Mouse (Mus musculus) cerebellum, postnatal 14 days (tissue): ENCODE data around the gene Fev.

Source experiments
- DNase-seq, 2 experiments: peaks; one replicate each; pipeline ENCODE4 v3.0.0; 2021; ENCODE audit warnings: mixed read lengths in 2 of 2

Gene Fev

GRCm38 (mm10) chr1:74885369-74886042 is at the start of gene Fev:
TSS of gene Fev (minus strand) at chr1:74885419.
- DNase-seq: no peak

DNA sequence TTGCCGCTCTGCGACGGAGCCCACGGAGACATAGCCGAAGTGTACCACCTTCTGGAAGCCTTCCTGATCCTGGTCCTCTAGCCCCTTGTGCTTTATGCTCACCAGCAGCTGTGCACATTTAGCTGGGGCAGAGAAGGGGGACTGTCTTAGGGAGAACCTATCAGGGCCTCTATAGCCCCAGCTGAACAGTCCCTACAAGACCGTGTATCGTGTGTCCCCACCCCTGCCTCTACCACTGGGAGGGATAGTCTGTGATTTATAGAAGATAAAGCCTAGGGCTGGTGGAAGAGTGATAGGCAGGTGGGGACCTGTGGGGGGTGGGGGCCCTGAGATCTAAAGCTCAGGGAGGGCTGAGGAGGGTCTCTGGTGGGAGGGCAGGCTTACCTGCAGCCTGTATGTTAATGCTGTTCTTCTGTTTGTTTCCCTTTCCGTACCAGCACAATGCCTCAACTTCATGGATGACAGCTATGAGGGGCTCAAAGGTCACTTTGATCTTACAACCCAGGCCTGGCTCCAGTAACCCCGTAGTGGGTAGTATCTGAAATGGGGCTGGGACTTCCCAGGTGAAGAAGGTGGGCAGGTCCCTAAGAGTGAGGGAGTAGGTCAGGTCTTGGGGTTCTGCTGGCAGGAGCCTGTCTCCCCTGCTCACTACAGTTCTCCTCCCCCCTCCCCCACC is 42.5 kb upstream of the Fev start:
- DNase-seq: no peak

GRCm38 (mm10) chr1:74926721-74927120 is 41.5 kb upstream of the Fev start:
- peak; percentile 62 to 72 for DNase-seq

DNA sequence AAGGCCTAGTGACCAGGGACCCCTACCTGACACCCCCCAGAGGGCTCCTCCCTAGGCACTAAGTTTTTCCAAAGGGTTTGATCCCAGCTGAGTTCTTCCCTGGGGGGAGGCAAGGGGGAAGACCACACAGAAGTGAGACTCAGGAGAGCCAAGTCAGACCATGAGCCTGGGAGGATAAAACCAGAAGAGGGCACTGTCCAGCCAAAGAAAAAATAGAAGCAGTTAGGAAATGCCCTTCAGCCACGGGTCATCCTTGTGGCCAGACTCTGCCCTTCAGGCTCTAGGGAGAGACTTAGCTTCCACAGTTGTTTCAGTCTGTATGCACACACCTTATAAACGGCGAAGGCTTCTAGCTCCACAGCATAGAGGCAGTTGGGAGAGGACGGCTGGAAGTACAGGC is 39.2 kb upstream of the Fev start:
- DNase-seq: no peak

- peak; percentile 20 to 35 for DNase-seq
These were observed 30.5 kb upstream of the Fev start for GRCm38 (mm10) chr1:74915706-74916105.

DNA sequence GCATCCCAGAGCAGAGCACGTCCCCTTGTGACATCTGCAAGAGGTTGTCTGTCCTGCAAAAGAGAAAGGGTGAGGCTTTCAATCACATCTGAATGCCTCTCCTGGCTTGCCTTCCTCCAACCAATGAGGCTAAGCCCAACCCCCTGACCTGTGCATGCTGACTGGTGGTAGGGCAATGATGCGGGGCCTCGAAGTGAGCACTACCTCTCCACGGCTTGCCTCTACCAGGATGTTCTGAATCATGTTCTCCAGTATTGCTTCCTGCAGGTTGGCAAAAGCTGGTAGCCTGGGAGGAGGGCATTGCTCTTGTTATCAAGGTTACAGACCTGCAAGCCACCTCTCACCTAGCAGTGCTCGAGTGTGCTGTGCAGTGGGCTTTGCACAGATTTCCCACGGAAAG is 17.0 kb upstream of the Fev start:
- DNase-seq: no peak

DNA sequence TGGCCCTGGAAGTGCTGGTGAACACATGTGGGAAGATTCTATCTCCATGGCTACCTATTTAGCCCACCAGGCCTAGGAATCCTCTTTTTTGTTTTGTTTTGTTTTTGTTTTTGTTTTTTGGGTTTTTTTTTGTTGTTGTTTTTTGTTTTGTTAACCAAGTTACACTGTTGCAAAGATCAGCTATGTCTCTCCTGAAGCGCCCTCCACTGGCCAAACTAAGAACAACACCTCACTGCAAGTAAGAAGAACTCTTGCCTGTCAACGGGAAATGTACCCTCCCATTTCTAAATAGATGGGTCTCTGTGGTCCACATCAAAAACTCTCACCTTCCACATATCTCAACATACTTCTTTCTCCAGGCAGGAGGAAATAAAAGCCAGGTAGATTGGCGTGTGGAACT is 16.5 kb upstream of the Fev start:
- DNase-seq: peak; percentile 79 to 91

GRCm38 (mm10) chr1:74900341-74901285 is 15.4 kb upstream of the Fev start:
- DNase-seq: peak; percentile 37 to 54

DNA sequence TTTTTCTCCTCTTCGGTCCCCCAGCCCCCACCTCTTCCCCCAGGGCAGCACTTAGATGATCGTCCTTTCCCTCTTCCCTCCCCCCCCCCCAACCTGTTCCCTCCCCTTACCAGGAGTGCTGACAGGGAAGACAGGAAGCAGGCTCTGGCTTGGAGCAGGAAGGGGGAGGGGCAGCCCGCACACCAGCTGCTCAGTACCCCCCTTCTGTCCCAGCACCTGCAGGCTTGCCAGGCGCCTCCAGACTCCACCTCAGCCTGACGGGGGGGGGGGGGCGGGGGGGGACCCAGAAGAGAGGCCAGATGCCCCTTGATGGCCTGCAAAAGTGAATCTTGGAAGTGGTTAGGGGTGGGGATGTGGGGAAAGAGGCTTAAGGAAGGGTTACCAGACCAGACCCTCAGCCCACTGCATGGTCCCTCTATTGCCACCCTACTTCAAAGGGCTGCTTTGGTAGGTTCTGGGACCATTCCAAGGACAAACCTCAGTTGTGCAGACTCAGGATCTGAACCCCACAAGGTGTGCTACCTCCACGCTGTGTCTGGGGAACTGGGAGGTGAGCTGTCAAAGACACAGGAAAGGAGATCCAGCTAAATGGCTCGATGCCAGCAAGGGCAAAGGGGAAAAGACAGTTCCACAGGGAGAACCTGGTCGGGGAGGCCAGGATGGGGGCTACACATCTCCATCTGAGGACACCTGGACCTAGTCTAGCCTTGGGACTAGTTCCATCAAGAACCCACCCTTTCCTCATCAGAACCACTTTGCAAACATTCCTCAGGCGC is 13.6 kb upstream of the Fev start:
- DNase-seq: peak in 1 of 2 experiments; percentile 39

DNA sequence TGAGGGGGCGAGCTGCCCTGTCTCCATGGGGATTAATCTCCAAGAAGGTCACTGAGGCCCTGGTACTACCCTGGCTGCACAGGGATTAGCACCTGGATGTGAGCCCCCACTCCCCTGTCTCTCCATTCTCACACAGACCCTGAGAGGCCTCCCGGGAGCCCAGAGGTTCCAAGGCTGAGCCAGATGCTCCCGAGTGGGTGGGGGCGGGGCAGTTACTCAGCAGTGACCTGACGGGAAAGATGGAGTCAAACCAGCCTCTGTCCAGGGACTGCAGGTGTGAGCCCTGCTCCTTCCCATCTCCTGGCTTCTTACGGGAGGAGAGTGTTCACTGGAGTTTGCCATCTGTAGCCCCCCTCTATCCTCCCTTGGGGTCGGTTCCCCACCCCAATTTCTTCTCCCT is 12.8 kb upstream of the Fev start:
- DNase-seq: no peak

DNA sequence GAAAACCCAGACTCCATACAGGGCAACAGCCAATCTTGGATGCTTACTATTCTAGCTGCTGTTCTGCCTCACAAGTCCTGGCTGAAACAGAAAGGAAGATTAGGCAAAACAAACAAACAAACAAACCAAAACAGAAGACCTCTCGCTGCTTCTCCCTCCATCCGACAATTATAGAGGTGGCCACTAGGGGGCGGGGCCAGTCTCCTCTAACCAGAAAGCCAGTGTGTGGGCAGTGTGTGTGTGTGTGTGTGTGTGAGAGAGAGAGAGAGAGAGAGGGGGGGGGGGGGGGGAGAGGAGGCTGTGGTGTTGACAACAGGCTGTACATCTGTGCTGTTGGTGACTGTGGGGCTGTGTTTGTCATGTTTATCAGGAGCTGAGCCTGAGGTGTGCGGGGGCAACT is 9.7 kb upstream of the Fev start:
- DNase-seq: peak; percentile 82 to 91

DNA sequence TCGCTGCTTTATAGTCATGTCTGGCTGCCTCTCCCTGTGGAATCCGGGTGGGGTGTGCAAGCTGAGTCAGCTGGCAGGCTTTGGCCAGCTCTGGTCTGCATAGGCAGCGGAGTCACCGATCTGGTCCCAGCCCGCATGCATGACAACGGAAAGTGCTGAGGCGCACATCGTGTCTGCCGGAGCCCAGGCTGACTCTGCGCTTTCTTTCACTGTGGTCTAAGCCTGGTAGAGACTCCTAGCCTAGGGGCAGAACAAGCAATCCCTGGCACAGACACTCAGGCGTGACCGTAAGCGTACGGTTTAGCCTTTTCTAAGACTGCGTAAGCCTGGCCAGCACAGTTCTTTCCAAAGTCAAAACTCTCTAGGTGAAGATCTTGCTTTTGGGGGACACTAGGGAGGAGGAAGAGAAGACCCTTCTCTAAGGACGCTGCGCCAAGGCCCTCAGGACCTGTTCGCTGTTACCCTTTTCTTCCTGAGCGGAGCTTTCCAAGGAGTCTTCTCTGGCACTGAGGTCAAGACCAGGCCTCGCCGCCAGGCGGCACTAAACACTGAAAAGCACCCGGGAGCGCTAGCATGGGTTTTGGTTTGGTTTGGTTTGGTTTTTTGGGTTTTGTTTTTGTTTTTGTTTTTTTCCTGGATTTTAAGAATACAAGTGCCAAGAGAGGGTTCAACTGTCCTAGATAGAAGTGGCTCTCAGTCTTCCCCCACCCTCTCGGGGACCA is 8.1 kb upstream of the Fev start, which contains the start of gene Cryba2:
TSS of gene Cryba2 (minus strand) at position 10 of the 722 bp plus-strand sequence.
- peak; percentile 81 to 83 for DNase-seq

- no peak for DNase-seq
These were observed 7.3 kb upstream of the Fev start for GRCm38 (mm10) chr1:74892351-74893133.

DNA sequence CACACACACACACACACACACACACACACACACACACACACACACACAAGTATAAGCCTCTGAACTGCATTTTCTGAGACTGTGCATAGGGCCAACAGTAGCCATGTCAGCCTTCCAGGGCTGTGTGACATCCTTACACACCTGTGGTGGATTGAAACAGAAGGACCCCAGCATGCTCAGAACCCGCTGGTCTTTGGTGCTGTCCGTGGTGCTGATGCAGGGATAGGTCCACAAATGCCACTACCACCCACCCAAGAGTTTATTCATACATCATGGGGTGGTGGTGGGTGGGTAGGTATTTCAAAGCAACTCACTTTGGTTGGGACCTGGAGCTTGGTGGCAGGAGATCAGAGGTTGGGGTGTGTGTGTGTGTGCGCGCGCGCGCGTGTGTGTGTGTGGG is 6.3 kb upstream of the Fev start:
- DNase-seq: no peak

DNA sequence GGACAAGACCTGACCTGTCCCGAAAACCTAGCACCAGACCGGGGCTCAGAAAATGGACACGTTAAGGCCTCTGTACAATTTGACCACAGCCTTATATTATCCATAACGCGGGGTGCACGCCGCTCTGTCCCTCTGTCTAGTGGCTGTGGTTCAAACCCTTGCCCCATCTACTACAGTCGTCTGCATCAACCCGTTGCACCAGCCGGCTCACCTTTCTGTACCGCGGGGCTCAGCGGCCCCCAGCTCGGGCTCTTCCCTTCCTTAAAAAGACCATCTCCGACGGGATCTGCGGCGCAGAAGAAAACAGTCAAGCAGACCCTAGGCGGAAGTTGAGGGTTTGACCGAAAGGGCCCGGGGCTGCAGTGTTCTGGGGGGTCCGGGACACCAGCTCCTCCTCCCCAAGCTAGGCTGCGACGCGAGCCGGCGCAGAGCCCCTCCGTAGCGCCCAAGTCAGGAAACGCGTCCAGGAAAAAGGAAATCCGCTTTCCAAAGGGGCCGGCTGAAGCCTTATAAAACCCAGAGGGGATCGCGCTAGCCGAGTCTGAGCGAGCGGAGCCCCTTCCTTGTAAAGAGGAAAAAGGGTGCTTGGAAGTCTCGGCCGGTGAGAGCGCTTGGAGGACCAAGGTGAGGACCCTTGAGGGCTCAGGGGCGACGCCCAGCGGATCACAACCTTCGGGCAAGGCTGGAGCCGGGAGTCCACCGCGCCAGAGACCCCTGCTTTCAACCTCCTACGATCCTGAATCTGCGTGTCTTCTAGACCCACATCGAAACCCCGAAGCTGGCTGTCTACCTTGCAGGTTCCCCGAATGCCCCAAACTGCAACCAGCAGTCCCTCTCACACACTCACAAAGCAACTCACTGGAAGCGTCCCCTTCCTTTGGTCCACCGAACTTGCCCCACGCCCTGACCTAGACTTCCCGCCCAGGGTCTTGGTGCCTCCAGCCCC is 750 bp downstream of the Fev start:
- no peak for DNase-seq

DNA sequence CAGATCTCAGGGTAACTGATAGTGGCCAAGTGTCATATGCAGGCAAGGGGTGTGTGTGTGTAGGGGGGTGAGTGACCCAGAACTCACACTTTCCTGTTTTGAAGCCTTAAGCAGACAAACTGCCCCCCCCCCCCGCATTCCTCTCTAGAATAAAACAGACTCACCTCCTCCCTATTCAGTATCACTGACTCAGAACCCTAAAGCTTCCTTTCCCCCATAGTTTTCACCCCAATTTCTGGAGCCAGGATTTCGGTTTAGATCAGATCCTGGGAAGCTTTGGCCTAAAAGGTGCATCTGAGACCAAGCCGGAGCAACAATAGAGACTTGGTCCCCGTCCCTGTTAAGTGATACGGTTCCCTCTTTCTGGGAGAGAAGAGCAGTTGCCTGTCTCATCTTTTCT is 1.8 kb downstream of the Fev start:
- DNase-seq: no peak

DNA sequence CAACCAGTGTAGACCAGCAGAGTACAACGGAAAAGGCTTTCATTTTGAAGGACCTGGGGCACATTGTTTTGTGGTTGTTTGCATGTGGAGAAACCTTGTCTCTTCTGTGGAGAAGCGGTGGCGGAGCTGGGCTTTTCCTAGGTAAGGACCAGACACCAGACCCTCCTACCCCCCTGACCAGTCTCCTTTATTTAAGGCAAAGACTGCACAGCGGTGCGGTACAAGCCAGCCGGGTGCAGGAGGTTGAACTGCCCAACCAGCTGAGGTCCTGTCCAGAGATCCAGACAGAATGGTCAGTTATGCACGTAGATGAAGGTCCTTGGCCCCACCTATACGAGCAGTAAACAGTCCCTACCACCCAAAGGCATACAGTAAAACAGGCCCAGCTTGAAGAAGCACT is 2.4 kb downstream of the Fev start:
- DNase-seq: no peak

DNA sequence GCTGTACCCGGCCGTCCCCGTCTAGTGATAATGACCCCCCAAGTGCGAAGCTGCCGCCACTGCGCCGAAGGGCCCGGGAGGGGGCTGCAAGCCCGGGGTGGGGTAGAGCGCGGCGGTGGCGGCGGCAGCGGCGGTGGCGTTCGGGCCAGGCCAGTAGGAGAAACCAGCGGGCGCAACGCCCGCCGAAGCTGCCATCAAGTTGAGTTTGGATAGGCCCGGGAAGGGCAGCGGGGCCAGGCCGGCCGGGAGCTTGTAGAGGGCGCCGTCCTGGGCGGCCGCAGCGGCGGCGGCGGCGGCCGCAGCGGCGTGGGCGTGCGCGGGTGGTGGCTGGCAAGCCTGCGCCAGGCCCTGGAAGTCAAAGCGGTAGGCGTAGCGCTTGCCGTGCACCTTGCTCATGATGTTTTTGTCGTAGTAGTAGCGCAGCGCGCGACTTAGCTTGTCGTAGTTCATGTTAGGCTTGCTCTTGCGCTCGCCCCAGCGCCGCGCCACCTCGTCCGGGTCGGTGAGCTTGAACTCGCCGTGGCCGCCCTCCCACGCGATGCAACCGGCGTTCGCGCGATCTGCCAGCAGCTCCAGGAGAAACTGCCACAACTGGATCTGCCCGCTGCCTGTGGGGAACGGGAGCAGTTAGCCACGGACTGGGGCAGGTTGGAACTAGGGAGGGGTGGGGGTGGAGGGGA is 3.0 kb downstream of the Fev start:
- DNase-seq: peak in 1 of 2 experiments; percentile 42

GRCm38 (mm10) chr1:74880785-74881360 is 4.3 kb downstream of the Fev start:
- peak; percentile 88 to 92 for DNase-seq
